Mouse (Mus musculus) hindbrain, embryonic 12.5 days (tissue): Measurements from ENCODE around the gene Clec4g. TPM values are rescaled to one million over a fixed set of nuclear protein-coding genes. Genes with fewer than 3 reads are reported as not detected.
A peak's percentile ranks its signal among the peaks of the same experiment; 100 is the strongest.

Source experiments
- ATAC-seq: fragments of 200-750 bp; cut with Nextera tagmentation; 2 replicates; pipeline ENCODE4 v1.8.0; 2017; ENCODE audit warnings: moderate TSS enrichment; ENCODE audit not compliant: low FRiP score
- H3K27ac ChIP-seq: fragments of 300-500 bp; sonication (generic); 2 replicates; pipeline ENCODE4 v1.5.1; 2016; ENCODE audit warnings: mild to moderate bottlenecking
- H3K27me3 ChIP-seq: fragments of 300-500 bp; sonication (generic); 2 replicates; pipeline ENCODE4 v1.6.1; 2016; ENCODE audit warnings: mild to moderate bottlenecking
- H3K36me3 ChIP-seq: fragments of 300-500 bp; sonication (generic); 2 replicates; pipeline ENCODE4 v1.6.1; 2016; ENCODE audit warnings: mild to moderate bottlenecking
- H3K4me1 ChIP-seq: fragments of 300-500 bp; sonication (generic); 2 replicates; pipeline ENCODE4 v1.6.1; 2016
- H3K4me2 ChIP-seq: fragments of 300-500 bp; sonication (generic); replicated peaks from 2 replicates; pipeline ENCODE4 v1.6.1; 2016; ENCODE audit warnings: mild to moderate bottlenecking
- H3K4me3 ChIP-seq: fragments of 300-500 bp; sonication (generic); 2 replicates; pipeline ENCODE4 v1.5.1; 2016; ENCODE audit warnings: mild to moderate bottlenecking
- H3K9ac ChIP-seq: fragments of 300-500 bp; sonication (generic); 2 replicates; pipeline ENCODE4 v1.6.1; 2016; ENCODE audit warnings: mild to moderate bottlenecking, moderate library complexity
- H3K9me3 ChIP-seq: fragments of 300-500 bp; sonication (generic); replicated peaks from 2 replicates; pipeline ENCODE4 v1.6.1; 2016; ENCODE audit warnings: mild to moderate bottlenecking
- WGBS: fragments of 180-500 bp; shearing (Covaris S2); methylation state at CpG from one replicate; pipeline ENCODE4 v1.1.7; 2016; 5-methylcytosine and 5-hydroxymethylcytosine counted together
- polyA plus RNA-seq: library from polyadenylated mRNA; unstranded; fragments of >200 nt; fragmentation: Nextera tagmentation; extraction: Ambion mirVana; gene quantifications from 2 replicates; pipeline ENCODE4 v1.2.1, GENCODE M21; 2016

Gene Clec4g
- polyA plus RNA-seq, 1 experiment from 2014 or later, result 0.17 TPM

- no peak for ATAC-seq
- Histone ChIP-seq H3K4me1 (no peaks in the 10 kb centered on the region), H3K4me3 (no peak overlapping the region), H3K9me3 (no peaks in the 10 kb centered on the region; the same call in 1 of the 2 replicates), H3K27ac (no peak overlapping the region), H3K36me3 (no peaks in the 10 kb centered on the region), H3K27me3 (no peaks in the 10 kb centered on the region), H3K9ac (no peak overlapping the region), H3K4me2 (no peak overlapping the region)
- 27% methylated on average over 1 of the region's 4 CpGs for WGBS
These were observed 14.7 kb downstream of the Clec4g start for GRCm38 (mm10) chr8:3705711-3706110.

GRCm38 (mm10) chr8:3701491-3701890 lies 19.0 kb downstream of the Clec4g start:
- H3K27me3 ChIP-seq, result no peaks in the 10 kb centered on the region
- H3K4me1 ChIP-seq, result no peaks in the 10 kb centered on the region
- H3K9me3 ChIP-seq, result no peaks in the 10 kb centered on the region; the same call in 1 of the 2 replicates
- 93% methylated on average over 1 of the region's 1 CpGs for WGBS
- H3K4me2 ChIP-seq, result no peak overlapping the region
- H3K27ac ChIP-seq, result no peak overlapping the region
- no peak overlapping the region for H3K9ac ChIP-seq
- no peak overlapping the region for H3K4me3 ChIP-seq
- no peaks in the 10 kb centered on the region for H3K36me3 ChIP-seq
- ATAC-seq, result no peak

GRCm38 (mm10) chr8:3694121-3694520 lies 26.3 kb downstream of the Clec4g start, which contains the start of gene Fcer2a:
TSS of gene Fcer2a (minus strand) at chr8:3694175.
- Histone ChIP-seq H3K9me3 (no peaks in the 10 kb centered on the region), H3K9ac (no peak within 1 kb of the TSS), H3K27ac (no peak within 1 kb of the TSS), H3K27me3 (no peaks in the 10 kb centered on the region), H3K4me2 (no peak within 1 kb of the TSS), H3K4me3 (no peak within 1 kb of the TSS), H3K4me1 (no peaks in the 10 kb centered on the region), H3K36me3 (no peaks in the 10 kb centered on the region)
- 89% methylated on average over 3 of the region's 3 CpGs for WGBS
- ATAC-seq, result no peak

- no peak for ATAC-seq
- Histone ChIP-seq H3K4me2 (no peak overlapping the region), H3K27me3 (no peaks in the 10 kb centered on the region), H3K9me3 (no peaks in the 10 kb centered on the region), H3K9ac (no peak overlapping the region), H3K27ac (no peak overlapping the region), H3K4me3 (no peak overlapping the region), H3K4me1 (no peaks in the 10 kb centered on the region), H3K36me3 (no peaks in the 10 kb centered on the region)
- WGBS, result 76% methylated on average over 3 of the region's 3 CpGs
These were observed 29.7 kb downstream of the Clec4g start for GRCm38 (mm10) chr8:3690774-3691173.

- H3K9me3 ChIP-seq, result no peaks in the 10 kb centered on the region
- H3K36me3 ChIP-seq, result peaks cover 4% of the 10 kb centered on the region
- H3K4me3 ChIP-seq, result no peak overlapping the region
- no peak overlapping the region for H3K27ac ChIP-seq
- 73% methylated on average over 6 of the region's 6 CpGs for WGBS
- no peaks in the 10 kb centered on the region for H3K27me3 ChIP-seq
- no peak for ATAC-seq
- H3K4me1 ChIP-seq, result no peaks in the 10 kb centered on the region
- no peak overlapping the region for H3K9ac ChIP-seq
- no peak overlapping the region for H3K4me2 ChIP-seq
These were observed 32.9 kb downstream of the Clec4g start for GRCm38 (mm10) chr8:3687537-3687936.

GRCm38 (mm10) chr8:3685422-3685821 lies 35.0 kb downstream of the Clec4g start:
- WGBS, result 73% methylated on average over 5 of the region's 5 CpGs
- H3K27ac ChIP-seq, result no peak overlapping the region
- no peaks in the 10 kb centered on the region for H3K9me3 ChIP-seq
- no peak overlapping the region for H3K4me3 ChIP-seq
- H3K36me3 ChIP-seq, result peaks cover 24% of the 10 kb centered on the region
- no peak for ATAC-seq
- H3K4me1 ChIP-seq, result no peaks in the 10 kb centered on the region
- H3K4me2 ChIP-seq, result no peak overlapping the region
- no peaks in the 10 kb centered on the region for H3K27me3 ChIP-seq
- H3K9ac ChIP-seq, result no peak overlapping the region

GRCm38 (mm10) chr8:3684530-3684929 lies 35.9 kb downstream of the Clec4g start:
- ATAC-seq, result no peak
- no peak overlapping the region for H3K27ac ChIP-seq
- H3K4me3 ChIP-seq, result no peak overlapping the region
- H3K4me2 ChIP-seq, result no peak overlapping the region
- peaks cover 33% of the 10 kb centered on the region for H3K36me3 ChIP-seq
- H3K4me1 ChIP-seq, result no peaks in the 10 kb centered on the region
- no peaks in the 10 kb centered on the region for H3K27me3 ChIP-seq
- H3K9me3 ChIP-seq, result no peaks in the 10 kb centered on the region
- no peak overlapping the region for H3K9ac ChIP-seq

- no peak overlapping the region for H3K27ac ChIP-seq
- H3K9ac ChIP-seq, result no peak overlapping the region
- 79% methylated on average over 6 of the region's 6 CpGs for WGBS
- no peak overlapping the region for H3K4me2 ChIP-seq
- peaks cover 42% of the 10 kb centered on the region for H3K36me3 ChIP-seq
- no peaks in the 10 kb centered on the region for H3K27me3 ChIP-seq
- ATAC-seq, result no peak
- no peaks in the 10 kb centered on the region for H3K9me3 ChIP-seq
- H3K4me1 ChIP-seq, result no peaks in the 10 kb centered on the region
- H3K4me3 ChIP-seq, result no peak overlapping the region
These were observed 36.9 kb downstream of the Clec4g start for GRCm38 (mm10) chr8:3683408-3684176.

GRCm38 (mm10) chr8:3682435-3682834 lies 38.0 kb downstream of the Clec4g start:
- Histone ChIP-seq H3K27me3 (no peaks in the 10 kb centered on the region), H3K4me3 (no peak overlapping the region), H3K27ac (no peak overlapping the region), H3K4me2 (no peak overlapping the region), H3K4me1 (peaks cover 6% of the 10 kb centered on the region), H3K9ac (no peak overlapping the region), H3K9me3 (no peaks in the 10 kb centered on the region), H3K36me3 (peaks cover 43% of the 10 kb centered on the region)
- 90% methylated on average over 5 of the region's 5 CpGs for WGBS
- no peak for ATAC-seq

GRCm38 (mm10) chr8:3679656-3680055 lies 40.8 kb downstream of the Clec4g start:
- Histone ChIP-seq H3K4me1 (peaks cover 13% of the 10 kb centered on the region), H3K27me3 (no peaks in the 10 kb centered on the region), H3K4me2 (no peak overlapping the region), H3K9ac (no peak overlapping the region), H3K36me3 (peaks cover 43% of the 10 kb centered on the region), H3K4me3 (no peak overlapping the region), H3K9me3 (no peaks in the 10 kb centered on the region), H3K27ac (no peak overlapping the region)
- ATAC-seq, result no peak
- 95% methylated on average over 5 of the region's 5 CpGs for WGBS

GRCm38 (mm10) chr8:3679236-3679635 lies 41.2 kb downstream of the Clec4g start:
- Histone ChIP-seq H3K4me1 (peaks cover 13% of the 10 kb centered on the region), H3K4me2 (no peak overlapping the region), H3K27ac (no peak overlapping the region), H3K9me3 (no peaks in the 10 kb centered on the region), H3K9ac (no peak overlapping the region), H3K36me3 (peaks cover 43% of the 10 kb centered on the region), H3K27me3 (no peaks in the 10 kb centered on the region), H3K4me3 (no peak overlapping the region)
- WGBS, result 98% methylated on average over 23 of the region's 23 CpGs
- no peak for ATAC-seq

GRCm38 (mm10) chr8:3678831-3679230 lies 41.6 kb downstream of the Clec4g start:
- no peak for ATAC-seq
- Histone ChIP-seq H3K36me3 (peaks cover 43% of the 10 kb centered on the region), H3K27ac (no peak overlapping the region), H3K27me3 (no peaks in the 10 kb centered on the region), H3K9me3 (no peaks in the 10 kb centered on the region), H3K9ac (no peak overlapping the region), H3K4me1 (peaks cover 13% of the 10 kb centered on the region), H3K4me2 (no peak overlapping the region), H3K4me3 (no peak overlapping the region)
- 97% methylated on average over 23 of the region's 23 CpGs for WGBS

GRCm38 (mm10) chr8:3676993-3677579 lies 43.4 kb downstream of the Clec4g start:
- Histone ChIP-seq H3K4me3 (peak overlapping the region; percentile 89), H3K4me2 (peak overlapping the region; percentile 85), H3K9me3 (no peaks in the 10 kb centered on the region), H3K27me3 (no peaks in the 10 kb centered on the region), H3K27ac (0 out of 2 replicates have a peak overlapping the region, but pooled peaks have one; percentile 85), H3K36me3 (peaks cover 34% of the 10 kb centered on the region), H3K4me1 (peaks cover 13% of the 10 kb centered on the region), H3K9ac (peak overlapping the region; percentile 96)
- ATAC-seq, result peak; percentile 14; the same call in 1 of the 2 replicates
- 6% methylated on average over 15 of the region's 15 CpGs for WGBS
